Mouse (Mus musculus) cerebral cortex, adult 2 months (tissue): ENCODE data around the gene Ssr1.

ENCODE experiments used
- WGBS: fragments of 180-500 bp; shearing (Covaris S2); methylation state at CpG from one replicate; pipeline ENCODE4 v1.1.7; 2018; 5-methylcytosine and 5-hydroxymethylcytosine counted together

The Ssr1 gene

DNA sequence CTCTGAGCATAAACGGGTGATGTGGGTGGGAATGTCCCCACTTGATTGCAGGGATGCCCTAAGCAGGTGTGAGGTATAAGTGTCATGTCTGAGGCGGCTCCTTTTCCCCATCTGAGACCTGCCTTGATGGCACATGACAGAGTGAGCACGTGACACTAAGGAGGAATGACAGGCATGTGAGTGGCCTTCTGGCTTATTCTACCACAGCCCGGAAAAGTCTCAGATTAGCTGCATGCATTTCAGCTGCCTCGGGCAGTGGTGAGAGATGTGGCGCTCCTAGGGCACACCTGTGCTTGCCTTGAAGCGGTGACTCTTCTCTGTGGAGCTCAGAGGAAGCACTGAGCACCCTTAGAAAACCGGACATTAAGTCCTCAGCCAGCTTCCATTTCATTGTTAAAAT, 48.6 kb downstream of the Ssr1 start:
- 87% methylated on average over 8 of the region's 8 CpGs for WGBS

- 69% methylated on average over 1 of the region's 1 CpGs for WGBS
Observed at GRCm38 (mm10) chr13:37944306-37944705, 49.7 kb downstream of the Ssr1 start.

GRCm38 (mm10) chr13:37943466-37943865, 50.6 kb downstream of the Ssr1 start:
- 95% methylated on average over 3 of the region's 3 CpGs for WGBS

- WGBS: 72% methylated on average over 4 of the region's 4 CpGs
Observed at GRCm38 (mm10) chr13:37942887-37943331, 51.1 kb downstream of the Ssr1 start.

GRCm38 (mm10) chr13:37941950-37942886, 51.8 kb downstream of the Ssr1 start:
- WGBS: 70% methylated on average over 17 of the region's 17 CpGs

DNA sequence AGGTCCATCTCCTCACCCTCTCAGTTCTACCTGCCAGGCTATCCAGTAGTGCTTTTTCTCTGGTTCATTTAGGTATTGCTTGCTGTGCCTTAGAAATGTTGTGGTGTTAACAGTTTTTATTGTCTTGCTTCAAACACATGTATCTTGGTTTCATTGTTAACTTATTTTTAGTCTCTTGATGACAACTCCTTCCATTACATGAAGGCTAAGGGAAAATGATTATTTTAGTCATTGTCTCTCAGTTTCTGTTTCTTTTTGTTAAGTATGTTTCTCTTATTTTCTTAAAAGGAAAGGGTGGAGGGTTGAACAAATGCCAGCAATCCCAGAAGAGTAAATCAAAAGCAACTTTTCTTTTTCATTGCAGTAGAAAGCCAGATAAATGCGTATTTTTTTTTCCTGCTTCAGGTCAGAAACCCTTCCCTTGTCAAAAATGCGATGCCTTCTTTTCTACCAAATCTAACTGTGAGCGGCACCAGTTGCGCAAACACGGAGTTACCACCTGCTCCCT, 52.8 kb downstream of the Ssr1 start:
- 87% methylated on average over 5 of the region's 5 CpGs for WGBS

DNA sequence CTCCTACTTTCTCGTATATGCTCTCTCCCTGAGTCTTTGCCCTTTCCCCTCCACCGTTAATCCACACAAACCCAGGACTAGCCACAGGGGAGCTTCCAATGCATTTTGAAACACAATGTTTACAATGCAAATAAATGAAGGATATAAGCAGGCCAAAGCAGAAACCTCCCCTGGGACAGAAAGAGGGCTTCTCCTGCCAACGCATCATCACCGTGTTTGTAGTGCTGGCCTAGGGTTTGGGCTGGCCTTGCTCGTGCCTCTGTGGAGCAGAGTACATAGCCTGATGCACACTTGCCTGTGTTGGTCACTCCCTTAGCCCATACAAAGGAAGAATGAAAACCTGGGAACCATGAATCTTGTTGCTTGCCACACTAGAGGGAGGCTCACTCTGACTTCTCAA, 53.4 kb downstream of the Ssr1 start:
- 80% methylated on average over 5 of the region's 5 CpGs for WGBS

DNA sequence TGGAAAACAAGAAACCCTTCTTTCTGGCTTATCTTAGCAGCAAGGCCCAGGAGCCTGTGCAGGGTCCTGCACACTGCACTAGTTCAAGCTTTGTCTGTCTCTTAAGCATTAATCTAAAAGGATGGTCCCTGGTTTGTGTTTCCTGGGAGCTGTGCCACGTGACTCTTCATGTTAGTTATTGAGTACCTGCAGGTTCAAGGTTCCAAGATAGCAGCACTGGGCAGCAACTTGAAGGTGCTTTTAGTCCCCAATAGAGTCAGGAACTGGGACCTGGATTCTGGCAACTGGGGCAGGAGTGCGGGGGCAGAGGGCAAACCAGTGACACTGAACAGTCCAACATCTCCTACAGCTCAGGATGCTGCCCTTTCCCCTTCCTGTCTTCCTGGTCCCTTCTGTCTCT, 53.9 kb downstream of the Ssr1 start:
- WGBS: 90% methylated on average over 2 of the region's 2 CpGs

- 62% methylated on average over 3 of the region's 3 CpGs for WGBS
Observed at GRCm38 (mm10) chr13:37936351-37936750, 57.7 kb downstream of the Ssr1 start.

DNA sequence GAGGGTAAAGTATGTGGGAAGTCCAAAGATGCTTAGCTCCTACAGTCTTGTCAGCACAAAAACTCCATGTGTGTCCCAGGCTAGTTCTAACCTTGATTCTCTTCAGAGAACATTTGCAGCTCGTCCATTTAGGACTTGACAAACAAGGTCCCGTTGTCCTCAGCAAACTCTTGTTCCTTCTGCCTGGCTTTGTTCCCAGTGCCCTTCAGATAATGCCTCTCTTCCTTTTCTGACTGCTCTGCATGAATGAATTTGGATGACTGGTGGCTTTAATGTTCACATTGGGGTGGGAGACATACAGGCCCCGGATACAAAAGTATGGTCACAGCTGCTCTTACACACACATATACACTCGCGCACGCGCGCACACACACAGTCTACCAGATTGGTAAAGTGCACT, 59.1 kb downstream of the Ssr1 start:
- WGBS: 74% methylated on average over 8 of the region's 8 CpGs

GRCm38 (mm10) chr13:37934075-37934474, 59.9 kb downstream of the Ssr1 start:
- 73% methylated on average over 4 of the region's 4 CpGs for WGBS

DNA sequence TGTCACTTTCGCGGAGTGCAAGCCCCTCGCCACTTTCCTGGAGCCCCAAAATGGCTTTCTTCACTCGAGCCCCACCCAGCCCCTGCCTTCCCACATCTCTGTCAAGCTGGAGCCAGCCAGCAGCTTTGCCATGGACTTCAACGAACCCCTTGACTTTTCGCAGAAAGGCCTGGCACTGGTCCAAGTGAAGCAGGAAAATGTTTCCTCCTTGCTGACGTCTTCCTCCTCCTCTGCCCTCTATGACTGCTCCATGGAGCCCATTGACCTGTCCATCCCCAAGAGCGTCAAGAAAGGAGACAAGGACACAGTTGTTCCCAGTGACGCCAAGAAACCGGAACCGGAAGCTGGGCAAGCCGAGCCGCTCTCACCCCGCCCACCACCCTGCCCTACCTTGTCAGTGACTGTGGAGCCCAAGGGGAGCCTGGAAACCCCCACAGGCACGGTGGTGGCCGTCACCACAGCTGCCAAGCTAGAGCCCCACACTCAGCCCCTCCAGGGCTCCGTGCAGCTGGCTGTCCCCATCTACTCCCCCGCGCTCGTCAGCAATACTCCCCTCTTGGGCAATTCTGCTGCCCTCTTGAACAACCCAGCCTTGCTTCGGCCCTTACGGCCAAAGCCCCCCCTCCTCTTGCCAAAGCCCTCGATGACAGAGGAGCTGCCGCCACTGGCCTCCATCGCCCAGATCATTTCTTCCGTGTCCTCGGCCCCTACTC, 62.7 kb downstream of the Ssr1 start:
- 80% methylated on average over 27 of the region's 27 CpGs for WGBS

DNA sequence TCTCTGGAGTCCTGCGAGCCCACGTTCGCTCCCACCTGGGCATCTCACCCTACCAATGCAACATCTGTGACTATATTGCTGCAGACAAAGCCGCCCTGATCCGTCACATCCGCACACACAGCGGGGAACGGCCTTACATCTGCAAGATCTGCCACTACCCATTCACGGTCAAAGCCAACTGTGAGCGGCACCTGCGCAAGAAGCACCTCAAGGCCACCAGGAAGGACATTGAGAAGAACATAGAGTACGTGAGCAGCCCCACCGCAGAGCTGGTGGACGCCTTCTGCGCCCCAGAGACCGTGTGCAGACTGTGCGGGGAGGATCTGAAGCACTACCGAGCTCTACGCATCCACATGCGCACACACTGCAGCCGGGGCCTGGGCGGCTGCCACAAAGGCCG, 63.4 kb downstream of the Ssr1 start:
- WGBS: 97% methylated on average over 23 of the region's 23 CpGs

- WGBS: 84% methylated on average over 13 of the region's 13 CpGs
Observed at GRCm38 (mm10) chr13:37930091-37930490, 63.9 kb downstream of the Ssr1 start.

DNA sequence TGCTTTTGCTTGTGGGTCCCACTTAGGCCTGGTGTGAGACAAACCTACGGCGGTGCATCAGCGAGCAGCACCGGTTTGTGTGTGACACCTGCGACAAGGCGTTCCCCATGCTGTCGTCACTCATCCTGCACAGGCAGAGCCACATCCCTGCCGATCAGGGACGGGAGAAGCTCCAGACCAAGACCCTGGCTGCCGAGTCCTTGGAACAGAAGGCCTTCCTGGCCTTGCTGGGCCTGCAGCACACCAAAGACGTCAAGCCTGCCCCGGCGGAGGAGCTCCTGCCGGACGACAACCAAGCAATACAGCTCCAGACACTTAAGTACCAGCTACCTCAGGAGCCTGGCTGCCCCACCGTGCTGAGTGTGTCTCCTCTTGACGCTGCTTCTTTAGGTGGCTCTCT, 64.5 kb downstream of the Ssr1 start:
- WGBS: 95% methylated on average over 17 of the region's 17 CpGs

DNA sequence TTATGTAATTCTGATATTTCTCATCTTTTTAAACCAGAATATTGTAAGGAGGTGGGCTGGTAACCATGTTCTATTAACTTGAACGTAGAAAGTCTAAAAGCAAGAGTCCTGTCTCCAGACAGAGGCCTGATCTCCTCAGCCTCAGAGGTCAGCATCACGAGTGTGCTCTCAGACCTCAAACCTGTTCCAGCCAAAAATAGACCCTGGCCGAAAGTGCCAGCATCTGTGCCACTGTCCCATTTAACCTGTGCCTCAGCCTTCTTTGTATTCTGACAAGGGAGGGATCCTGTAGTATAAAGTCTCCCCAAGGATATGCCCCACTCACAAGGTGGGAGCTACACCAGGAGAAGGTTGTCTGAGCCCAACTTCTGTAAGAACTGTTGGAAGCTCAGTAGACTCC, 67.6 kb downstream of the Ssr1 start:
- WGBS: 92% methylated on average over 3 of the region's 3 CpGs

GRCm38 (mm10) chr13:37924461-37924948, 69.5 kb downstream of the Ssr1 start:
- WGBS: 76% methylated on average over 4 of the region's 4 CpGs

GRCm38 (mm10) chr13:37923643-37924460, 70.2 kb downstream of the Ssr1 start:
- WGBS: 71% methylated on average over 10 of the region's 10 CpGs

- 80% methylated on average over 4 of the region's 4 CpGs for whole genome bisulfite sequencing
Observed at GRCm38 (mm10) chr13:37923091-37923490, 70.9 kb downstream of the Ssr1 start.

DNA sequence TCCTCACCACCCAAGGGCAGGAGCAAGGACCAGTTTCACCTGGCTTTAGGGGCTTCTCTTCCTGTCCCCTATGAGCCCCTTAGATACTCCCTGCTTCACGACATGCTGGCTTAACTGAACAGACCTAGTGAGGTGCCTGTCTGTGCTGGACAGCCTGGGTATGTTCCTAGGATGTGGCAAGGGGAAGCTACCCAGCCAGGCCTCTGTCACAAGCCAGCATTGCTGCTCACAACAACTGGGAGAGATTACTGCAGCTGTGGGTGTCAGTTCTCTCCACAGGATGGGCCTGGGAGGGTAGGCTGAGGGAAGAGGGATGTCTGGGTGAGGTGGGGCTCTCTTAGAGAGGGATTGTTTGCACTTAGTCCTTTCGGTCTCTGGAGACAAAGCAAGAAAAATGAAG, 73.3 kb downstream of the Ssr1 start:
- WGBS: 81% methylated on average over 2 of the region's 2 CpGs

GRCm38 (mm10) chr13:37919711-37920277, 74.2 kb downstream of the Ssr1 start:
- WGBS: 97% methylated on average over 3 of the region's 3 CpGs
